Mouse (Mus musculus): ENCODE data around the gene Zcchc18.
A peak's percentile ranks its signal among the peaks of the same experiment; 100 is the strongest.

The Zcchc18 gene

GRCm38 (mm10) chrX:136992191-136992965, 577 bp upstream of the Zcchc18 start:
- peaks cover 22% of the 10 kb centered on the region for H3K4me1 ChIP-seq (replicated peaks; ENCODE audit: low read depth, low read length)
- H3K9me3 ChIP-seq (ENCODE audit: low read length): no peaks in the 10 kb centered on the region
- H3K4me3 ChIP-seq (replicated peaks; ENCODE audit: low read length): peak overlapping the region; percentile 64
- H3K27me3 ChIP-seq (ENCODE audit: insufficient read depth, low read length): peaks cover 3% of the 10 kb centered on the region; the same call in 1 of the 2 replicates
- no peaks in the 10 kb centered on the region for H3K36me3 ChIP-seq (ENCODE audit: insufficient read depth, low read length)
- TF ChIP-seq NANOG (IDR thresholded peaks at IDR 0.05; ENCODE audit: borderline replicate concordance, low read length): no peak
- TF ChIP-seq POU5F1 (IDR thresholded peaks at IDR 0.05; ENCODE audit: borderline replicate concordance, low read length): no peak
- no peak for TF ChIP-seq CTCF (conservative IDR thresholded peaks at IDR 0.05; ENCODE audit: low read length)

GRCm38 (mm10) chrX:136993641-136994040, 686 bp downstream of the Zcchc18 start:
- TF ChIP-seq CTCF (conservative IDR thresholded peaks at IDR 0.05; ENCODE audit: low read length): no peak
- TF ChIP-seq NANOG (IDR thresholded peaks at IDR 0.05; ENCODE audit: borderline replicate concordance, low read length): no peak
- no peak for TF ChIP-seq POU5F1 (IDR thresholded peaks at IDR 0.05; ENCODE audit: borderline replicate concordance, low read length)
- H3K4me3 ChIP-seq (replicated peaks; ENCODE audit: low read length): peak overlapping the region; percentile 64
- H3K36me3 ChIP-seq (ENCODE audit: insufficient read depth, low read length): no peaks in the 10 kb centered on the region; the same call in 1 of the 2 replicates
- H3K27me3 ChIP-seq (ENCODE audit: insufficient read depth, low read length): peaks cover 3% of the 10 kb centered on the region; the same call in 1 of the 2 replicates
- H3K4me1 ChIP-seq (replicated peaks; ENCODE audit: low read depth, low read length): peaks cover 22% of the 10 kb centered on the region
- no peaks in the 10 kb centered on the region for H3K9me3 ChIP-seq (ENCODE audit: low read length)

GRCm38 (mm10) chrX:136996256-136996655, 3.3 kb downstream of the Zcchc18 start:
- Histone ChIP-seq H3K36me3 (ENCODE audit: insufficient read depth, low read length) (peaks cover 3% of the 10 kb centered on the region; the same call in 1 of the 2 replicates), H3K4me1 (replicated peaks; ENCODE audit: low read depth, low read length) (peaks cover 22% of the 10 kb centered on the region), H3K9me3 (ENCODE audit: low read length) (no peaks in the 10 kb centered on the region), H3K4me3 (replicated peaks; ENCODE audit: low read length) (no peak overlapping the region), H3K27me3 (ENCODE audit: insufficient read depth, low read length) (no peaks in the 10 kb centered on the region; the same call in 1 of the 2 replicates)
- TF ChIP-seq CTCF (conservative IDR thresholded peaks at IDR 0.05; ENCODE audit: low read length) (no peak), POU5F1 (IDR thresholded peaks at IDR 0.05; ENCODE audit: borderline replicate concordance, low read length) (no peak), NANOG (IDR thresholded peaks at IDR 0.05; ENCODE audit: borderline replicate concordance, low read length) (no peak)

DNA sequence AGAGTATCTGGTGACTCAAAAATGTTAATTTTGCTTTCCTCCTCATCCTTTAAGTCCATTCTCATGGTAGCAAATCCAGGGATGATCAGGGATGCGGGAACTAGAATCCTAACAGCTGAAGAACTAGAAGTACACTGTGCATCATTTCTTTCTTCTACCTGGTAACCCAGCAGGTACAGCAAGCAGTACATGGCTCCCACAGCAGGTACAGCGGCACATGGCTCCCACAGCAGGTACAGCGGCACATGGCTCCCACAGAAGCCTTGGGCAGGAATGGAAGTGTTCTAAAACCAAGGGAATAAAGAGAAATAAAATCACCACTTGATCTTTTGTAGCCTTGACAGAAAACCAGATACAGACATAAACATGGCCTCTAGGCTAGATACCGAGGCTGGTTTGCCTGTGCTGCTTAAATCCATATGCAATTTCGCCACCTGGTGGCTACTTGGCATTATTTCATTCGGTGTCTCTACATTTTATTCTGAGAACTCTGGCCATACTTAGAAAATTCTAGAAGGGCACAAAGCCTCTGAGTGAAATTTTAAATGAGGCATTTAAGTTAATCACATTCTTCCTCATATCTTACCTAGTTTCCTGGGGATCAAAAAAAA, 22.2 kb downstream of the Zcchc18 start:
- Histone ChIP-seq H3K27me3 (ENCODE audit: insufficient read depth, low read length) (no peaks in the 10 kb centered on the region), H3K4me3 (replicated peaks; ENCODE audit: low read length) (no peak overlapping the region), H3K36me3 (ENCODE audit: insufficient read depth, low read length) (peaks cover 39% of the 10 kb centered on the region), H3K9me3 (ENCODE audit: low read length) (no peaks in the 10 kb centered on the region), H3K4me1 (replicated peaks; ENCODE audit: low read depth, low read length) (peaks cover 9% of the 10 kb centered on the region; the same call in 1 of the 2 replicates)
- TF ChIP-seq CTCF (conservative IDR thresholded peaks at IDR 0.05; ENCODE audit: low read length) (peak; percentile 33), POU5F1 (IDR thresholded peaks at IDR 0.05; ENCODE audit: borderline replicate concordance, low read length) (no peak), NANOG (IDR thresholded peaks at IDR 0.05; ENCODE audit: borderline replicate concordance, low read length) (no peak)

GRCm38 (mm10) chrX:137017668-137018067, 24.7 kb downstream of the Zcchc18 start:
- no peak for TF ChIP-seq POU5F1 (IDR thresholded peaks at IDR 0.05; ENCODE audit: borderline replicate concordance, low read length)
- TF ChIP-seq CTCF (conservative IDR thresholded peaks at IDR 0.05; ENCODE audit: low read length): no peak
- Histone ChIP-seq H3K4me3 (replicated peaks; ENCODE audit: low read length) (no peak overlapping the region), H3K36me3 (ENCODE audit: insufficient read depth, low read length) (peaks cover 32% of the 10 kb centered on the region), H3K9me3 (ENCODE audit: low read length) (no peaks in the 10 kb centered on the region), H3K4me1 (replicated peaks; ENCODE audit: low read depth, low read length) (peaks cover 9% of the 10 kb centered on the region; the same call in 1 of the 2 replicates), H3K27me3 (ENCODE audit: insufficient read depth, low read length) (no peaks in the 10 kb centered on the region)

DNA sequence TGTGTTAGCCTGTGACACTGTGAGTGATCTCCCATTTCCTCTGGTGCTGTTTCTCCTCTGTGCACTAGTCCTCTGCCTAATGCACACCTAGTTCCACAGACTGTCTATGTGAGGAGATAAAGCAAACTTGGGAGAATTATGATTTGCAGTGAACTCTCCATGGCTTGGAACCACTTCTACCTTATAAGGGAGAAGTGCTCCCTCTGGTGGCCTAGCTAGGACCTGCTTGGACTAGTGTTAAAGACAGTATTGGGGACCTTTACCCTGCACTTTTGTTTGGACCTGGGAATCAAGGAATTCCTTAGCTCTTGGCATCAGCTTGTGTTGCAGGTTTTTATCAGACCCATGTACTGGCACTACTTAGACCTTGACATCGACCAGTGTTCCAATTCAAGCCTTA, 26.4 kb downstream of the Zcchc18 start:
- Histone ChIP-seq H3K4me3 (replicated peaks; ENCODE audit: low read length) (no peak overlapping the region), H3K4me1 (replicated peaks; ENCODE audit: low read depth, low read length) (peaks cover 9% of the 10 kb centered on the region; the same call in 1 of the 2 replicates), H3K9me3 (ENCODE audit: low read length) (no peaks in the 10 kb centered on the region), H3K36me3 (ENCODE audit: insufficient read depth, low read length) (peaks cover 20% of the 10 kb centered on the region; the same call in 1 of the 2 replicates), H3K27me3 (ENCODE audit: insufficient read depth, low read length) (no peaks in the 10 kb centered on the region)
- TF ChIP-seq CTCF (conservative IDR thresholded peaks at IDR 0.05; ENCODE audit: low read length): peak; percentile 60
- no peak for TF ChIP-seq POU5F1 (IDR thresholded peaks at IDR 0.05; ENCODE audit: borderline replicate concordance, low read length)

DNA sequence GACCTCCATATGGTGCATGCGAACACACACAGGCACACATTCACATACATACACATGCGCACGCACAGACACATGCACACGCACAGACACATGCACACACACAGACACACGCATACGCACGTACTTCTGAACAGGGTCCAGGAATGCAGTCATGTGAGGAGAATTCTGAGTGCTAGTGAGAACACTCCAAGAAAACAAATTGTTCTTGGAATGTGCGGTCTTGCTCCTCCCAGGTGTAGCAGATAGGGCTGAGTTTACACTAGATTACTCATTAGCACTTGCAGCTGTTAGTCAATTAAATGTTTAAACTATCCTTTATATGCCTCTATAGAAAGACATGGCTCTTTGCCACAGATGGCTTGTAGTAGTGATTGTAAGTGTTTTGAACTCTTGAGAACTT, 38.0 kb downstream of the Zcchc18 start:
- Histone ChIP-seq H3K27me3 (ENCODE audit: insufficient read depth, low read length) (no peaks in the 10 kb centered on the region), H3K4me1 (replicated peaks; ENCODE audit: low read depth, low read length) (peaks cover 64% of the 10 kb centered on the region), H3K4me3 (replicated peaks; ENCODE audit: low read length) (no peak overlapping the region), H3K9me3 (ENCODE audit: low read length) (no peaks in the 10 kb centered on the region), H3K36me3 (ENCODE audit: insufficient read depth, low read length) (peaks cover 38% of the 10 kb centered on the region)
- no peak for TF ChIP-seq POU5F1 (IDR thresholded peaks at IDR 0.05; ENCODE audit: borderline replicate concordance, low read length)
- TF ChIP-seq CTCF (conservative IDR thresholded peaks at IDR 0.05; ENCODE audit: low read length): no peak
- no peak for TF ChIP-seq NANOG (IDR thresholded peaks at IDR 0.05; ENCODE audit: borderline replicate concordance, low read length)

- no peaks in the 10 kb centered on the region for H3K27me3 ChIP-seq (ENCODE audit: insufficient read depth, low read length)
- no peak overlapping the region for H3K4me3 ChIP-seq (replicated peaks; ENCODE audit: low read length)
- H3K36me3 ChIP-seq (ENCODE audit: insufficient read depth, low read length): peaks cover 37% of the 10 kb centered on the region
- TF ChIP-seq CTCF (conservative IDR thresholded peaks at IDR 0.05; ENCODE audit: low read length) (no peak), POU5F1 (IDR thresholded peaks at IDR 0.05; ENCODE audit: borderline replicate concordance, low read length) (no peak), NANOG (IDR thresholded peaks at IDR 0.05; ENCODE audit: borderline replicate concordance, low read length) (no peak)
- no peaks in the 10 kb centered on the region for H3K9me3 ChIP-seq (ENCODE audit: low read length)
- peaks cover 73% of the 10 kb centered on the region for H3K4me1 ChIP-seq (replicated peaks; ENCODE audit: low read depth, low read length)
These were observed 38.8 kb downstream of the Zcchc18 start for GRCm38 (mm10) chrX:137031726-137032125.

Data from E14TG2a.4 (cell line).